Mouse (Mus musculus) hindbrain, postnatal 0 days (tissue): ENCODE measurements around the gene Abcb9. TPM values are rescaled to one million over a fixed set of nuclear protein-coding genes. Genes with fewer than 3 reads are reported as not detected.

Source experiments
- ATAC-seq: fragments of 200-750 bp; cut with Nextera tagmentation; 2 replicates; pipeline ENCODE4 v1.8.0; 2017; ENCODE audit warnings: mild to moderate bottlenecking, moderate TSS enrichment, moderate library complexity
- DNase-seq: peaks from one replicate; pipeline ENCODE4 v3.0.0-alpha.2; 2015; ENCODE audit warnings: low spot score
- H3K27ac ChIP-seq: fragments of 300-500 bp; sonication (generic); 2 replicates; pipeline ENCODE4 v1.5.1; 2014; ENCODE audit warnings: mild to moderate bottlenecking
- H3K27me3 ChIP-seq: fragments of 300-500 bp; sonication (generic); 2 replicates; pipeline ENCODE4 v1.6.1; 2014; ENCODE audit warnings: low read length, mixed read lengths; ENCODE audit not compliant: insufficient read depth
- H3K36me3 ChIP-seq: fragments of 300-500 bp; sonication (generic); 2 replicates; pipeline ENCODE4 v1.6.1; 2014; ENCODE audit warnings: low read length, mixed read lengths; ENCODE audit not compliant: insufficient read depth
- H3K4me1 ChIP-seq: fragments of 300-500 bp; sonication (generic); 2 replicates; pipeline ENCODE4 v1.6.1; 2014; ENCODE audit warnings: antibody characterized with exemption, low read length, mixed read lengths; ENCODE audit not compliant: insufficient read depth
- H3K4me2 ChIP-seq: fragments of 300-500 bp; sonication (generic); 2 replicates; pipeline ENCODE4 v1.6.1; 2014; ENCODE audit warnings: low read depth, mild to moderate bottlenecking, low read length, moderate library complexity, mixed read lengths
- H3K4me3 ChIP-seq: fragments of 300-500 bp; sonication (generic); 2 replicates; pipeline ENCODE4 v1.5.1; 2014; ENCODE audit warnings: low read length
- H3K9ac ChIP-seq: fragments of 300-500 bp; sonication (generic); replicated peaks from 2 replicates; pipeline ENCODE4 v1.6.1; 2014; ENCODE audit warnings: mild to moderate bottlenecking, low read length, moderate library complexity, mixed read lengths
- H3K9me3 ChIP-seq: fragments of 300-500 bp; sonication (generic); 2 replicates; pipeline ENCODE4 v1.6.1; 2016; ENCODE audit warnings: low read length, mixed read lengths
- CTCF ChIP-seq: IDR thresholded peaks from 2 replicates; pipeline ENCODE4 v1.5.1; 2016; ENCODE audit warnings: antibody characterized with exemption, control low read depth, low read depth
- WGBS: fragments of 180-500 bp; shearing (Covaris S2); extraction: QIAGEN DNeasy Blood & Tissue Kit; methylation state at CpG from one replicate; pipeline ENCODE4 v1.1.7; 2014; 5-methylcytosine and 5-hydroxymethylcytosine counted together
- polyA plus RNA-seq: library from polyadenylated mRNA; unstranded; fragments of >200 nt; fragmentation: Nextera tagmentation; extraction: Ambion mirVana; gene quantifications from 2 replicates; pipeline ENCODE4 v1.2.1, GENCODE M21; 2015
- total RNA-seq: library from RNA; depleted of rRNA; stranded (reverse); fragments of >200 nt; gene quantifications from 2 replicates; pipeline ENCODE4 v1.2.3, GENCODE M21; 2014

The Abcb9 gene
- total and polyA plus RNA-seq, 2 experiments from 2014 or later = 30.8 to 69.3 TPM

DNA sequence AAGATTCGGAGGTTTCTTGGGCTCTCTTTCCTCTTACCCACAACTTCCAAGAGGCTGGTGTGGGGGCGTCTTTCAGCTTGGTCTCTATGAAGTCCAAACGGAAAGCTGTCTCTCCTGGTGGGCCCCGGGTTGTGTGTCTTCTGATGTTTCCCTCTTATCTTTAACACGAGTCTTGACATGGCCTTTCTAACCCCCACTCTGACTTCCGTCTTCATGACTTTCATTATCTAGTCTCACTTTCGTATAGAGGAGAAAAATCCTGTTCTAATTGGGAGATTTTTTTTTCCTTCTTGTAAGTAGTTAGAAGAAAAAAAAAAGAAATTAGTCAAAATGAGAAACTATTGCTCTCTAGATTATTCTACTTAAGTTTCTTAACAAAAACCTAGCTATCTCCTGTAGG lies 73.2 kb downstream of the Abcb9 start:
- Histone ChIP-seq H3K4me1 (peaks cover 40% of the 10 kb centered on the region), H3K4me3 (no peak overlapping the region), H3K9me3 (no peaks in the 10 kb centered on the region), H3K27me3 (no peaks in the 10 kb centered on the region), H3K27ac (no peak overlapping the region), H3K4me2 (no peak overlapping the region), H3K36me3 (no peaks in the 10 kb centered on the region), H3K9ac (no peak overlapping the region)
- no peak for DNase-seq
- TF ChIP-seq CTCF = no peak
- WGBS = 81% methylated on average over 7 of the region's 7 CpGs
- ATAC-seq = no peak

- no peaks in the 10 kb centered on the region for H3K9me3 ChIP-seq
- WGBS = 70% methylated on average over 11 of the region's 11 CpGs
- no peak overlapping the region for H3K4me3 ChIP-seq
- ATAC-seq = no peak
- no peaks in the 10 kb centered on the region for H3K27me3 ChIP-seq
- no peak overlapping the region for H3K9ac ChIP-seq
- no peak overlapping the region for H3K4me2 ChIP-seq
- H3K4me1 ChIP-seq = peaks cover 45% of the 10 kb centered on the region
- no peak for DNase-seq
- H3K27ac ChIP-seq = no peak overlapping the region
- no peak for TF ChIP-seq CTCF
- H3K36me3 ChIP-seq = no peaks in the 10 kb centered on the region
These were observed 73.9 kb downstream of the Abcb9 start for GRCm38 (mm10) chr5:124021701-124022100.

- H3K9ac ChIP-seq = no peak overlapping the region
- ATAC-seq = no peak
- H3K4me3 ChIP-seq = no peak overlapping the region
- H3K4me2 ChIP-seq = no peak overlapping the region
- H3K4me1 ChIP-seq = peaks cover 45% of the 10 kb centered on the region
- WGBS = 90% methylated on average over 11 of the region's 11 CpGs
- TF ChIP-seq CTCF = no peak
- H3K27ac ChIP-seq = no peak overlapping the region; the same call in 1 of the 2 replicates
- H3K9me3 ChIP-seq = no peaks in the 10 kb centered on the region
- H3K36me3 ChIP-seq = no peaks in the 10 kb centered on the region
- H3K27me3 ChIP-seq = no peaks in the 10 kb centered on the region
- DNase-seq = no peak
These were observed 74.5 kb downstream of the Abcb9 start for GRCm38 (mm10) chr5:124021148-124021547.

GRCm38 (mm10) chr5:124019348-124020216 lies 76.0 kb downstream of the Abcb9 start:
- peak; percentile 87 for DNase-seq
- H3K9me3 ChIP-seq = no peaks in the 10 kb centered on the region

DNA sequence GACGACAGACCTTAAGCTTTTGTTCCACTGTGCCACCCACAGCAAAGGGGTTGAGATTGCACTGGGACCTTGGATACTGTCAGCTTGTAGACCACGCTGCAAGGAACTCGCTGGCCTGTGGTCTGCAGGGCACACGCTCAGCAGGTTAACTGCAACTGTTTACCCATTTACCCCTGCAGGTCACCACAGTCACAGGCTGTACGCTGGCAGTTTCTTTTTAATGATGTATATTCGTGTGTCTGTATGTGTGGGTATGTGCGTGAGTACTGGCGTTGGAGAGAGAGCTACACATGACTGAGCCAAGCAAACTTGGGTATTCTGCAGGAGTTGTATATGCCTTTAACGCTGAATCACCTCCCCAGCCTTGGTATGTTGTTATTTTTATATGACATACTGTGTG lies 76.9 kb downstream of the Abcb9 start:
- H3K9me3 ChIP-seq = no peaks in the 10 kb centered on the region
- no peak overlapping the region for H3K4me3 ChIP-seq
- H3K36me3 ChIP-seq = no peaks in the 10 kb centered on the region
- peak overlapping the region; percentile 60 for H3K27ac ChIP-seq
- no peak overlapping the region for H3K9ac ChIP-seq
- 62% methylated on average over 9 of the region's 9 CpGs for WGBS
- no peak for ATAC-seq
- H3K27me3 ChIP-seq = no peaks in the 10 kb centered on the region
- DNase-seq = no peak
- H3K4me2 ChIP-seq = no peak overlapping the region
- TF ChIP-seq CTCF = no peak
- H3K4me1 ChIP-seq = peaks cover 48% of the 10 kb centered on the region

More at GRCm38 (mm10) chr5:124019348-124020216, 76.0 kb downstream of the Abcb9 start:
- H3K27me3 ChIP-seq = no peaks in the 10 kb centered on the region
- H3K4me2 ChIP-seq = 0 out of 2 replicates have a peak overlapping the region, but pooled peaks have one; percentile 16
- no peak overlapping the region for H3K9ac ChIP-seq
- H3K4me3 ChIP-seq = no peak overlapping the region
- H3K4me1 ChIP-seq = peaks cover 45% of the 10 kb centered on the region
- H3K27ac ChIP-seq = peak overlapping the region; percentile 60
- no peaks in the 10 kb centered on the region for H3K36me3 ChIP-seq
- peak; percentile 81 for ATAC-seq
- WGBS = 44% methylated on average over 12 of the region's 12 CpGs
- TF ChIP-seq CTCF = no peak

GRCm38 (mm10) chr5:124017941-124018340 lies 77.7 kb downstream of the Abcb9 start:
- WGBS = 55% methylated on average over 9 of the region's 9 CpGs

More at GRCm38 (mm10) chr5:124017941-124018340, 77.7 kb downstream of the Abcb9 start:
- no peak for TF ChIP-seq CTCF
- Histone ChIP-seq H3K9me3 (no peaks in the 10 kb centered on the region), H3K9ac (no peak overlapping the region), H3K4me3 (no peak overlapping the region), H3K27ac (0 out of 2 replicates have a peak overlapping the region, but pooled peaks have one; percentile 27), H3K4me1 (peaks cover 54% of the 10 kb centered on the region), H3K36me3 (no peaks in the 10 kb centered on the region), H3K4me2 (peak overlapping the region; percentile 31; the same call in 1 of the 2 replicates), H3K27me3 (no peaks in the 10 kb centered on the region)
- DNase-seq (no peak), ATAC-seq (no peak)
